Mouse (Mus musculus) lung, adult 2 months (tissue): ENCODE measurements at regions not wholly inside any gene's neighbourhood (a gene's known extent, or its start where the extent isn't known, plus 50 kb on each side); places are given as distances from the start of the nearest gene placed in this dataset.

ENCODE experiments used
- CTCF ChIP-seq: fragments of 200-500 bp; IDR thresholded peaks from 2 replicates; pipeline ENCODE4 v1.5.1; 2011; ENCODE audit warnings: mild to moderate bottlenecking, low read length, control low read depth; ENCODE audit not compliant: insufficient read depth
- POLR2A ChIP-seq: fragments of 200-500 bp; IDR thresholded peaks from 2 replicates; pipeline ENCODE4 v1.6.1; 2011; ENCODE audit warnings: low read depth, mild to moderate bottlenecking, control low read depth, low read length, borderline replicate concordance; ENCODE audit errors: extremely low read depth

DNA sequence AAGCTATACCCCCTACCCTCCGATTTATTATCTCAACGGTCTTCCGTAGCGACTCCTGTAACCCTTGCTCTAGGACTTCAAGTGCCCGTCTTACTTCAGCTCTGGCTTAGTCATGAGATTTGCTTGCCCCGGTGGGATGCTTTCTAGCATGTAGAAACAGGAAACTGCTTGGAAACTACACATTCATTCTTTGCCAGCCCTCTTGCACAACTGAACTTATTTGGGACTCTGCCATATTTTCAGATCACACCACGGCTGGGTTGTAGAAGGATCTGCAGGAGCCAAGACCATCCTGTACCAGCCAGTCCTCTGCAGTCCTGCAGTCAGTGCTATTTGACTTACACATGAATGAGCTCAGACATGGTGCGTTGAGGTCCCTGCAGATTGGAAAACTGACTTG lies 110.9 kb upstream of the Habp2 start:
- TF ChIP-seq CTCF (no peak), POLR2A (no peak)
